Mouse (Mus musculus) heart, adult 2 months (tissue): ENCODE measurements around the gene Fbxo47.

ENCODE experiments used
- CTCF ChIP-seq: fragments of 200-600 bp; IDR thresholded peaks from 2 replicates; pipeline ENCODE4 v1.8.1; 2022; ENCODE audit warnings: antibody characterized with exemption, mild to moderate bottlenecking, moderate library complexity
- EP300 ChIP-seq: fragments of 200-500 bp; IDR thresholded peaks from 2 replicates; pipeline ENCODE4 v1.6.1; 2011; ENCODE audit warnings: low read depth, low read length, control low read depth; ENCODE audit not compliant: insufficient read depth

- TF ChIP-seq EP300: no peak
- no peak for TF ChIP-seq CTCF
Measured at GRCm38 (mm10) chr11:97865421-97865820, 18.5 kb downstream of the Fbxo47 start.
